1 mouse cellular context compared by ENCODE assay signal in genomic region chr19:35170554-35170953, GRCm38 (mm10).
TF ChIP-seq lines count a peak whose summit lies in the region.

No protein-coding gene starts in this region.

TF ChIP-seq in MEL, 35 proteins besides CTCF, POLR2A, EP300 and RAD21 (continued from another document):
- TF ChIP-seq SIN3A (IDR thresholded peaks at IDR 0.05; ENCODE audit: low read length) (peak; percentile 90), MAX (IDR thresholded peaks at IDR 0.05; ENCODE audit: low read length) (no peak), ZKSCAN1 (IDR thresholded peaks at IDR 0.05; ENCODE audit: low read depth, low read length) (no peak), MAFK (IDR thresholded peaks at IDR 0.05; ENCODE audit: borderline replicate concordance, low read depth, low read length) (no peak)
